Mouse (Mus musculus) brain, adult 10 weeks (tissue): ENCODE measurements around the gene Haghl. TPM values are rescaled to one million over a fixed set of nuclear protein-coding genes. Genes with fewer than 3 reads are reported as not detected.

Experiments
- polyA plus RNA-seq: library from polyadenylated mRNA; stranded (reverse); fragments of 350-450 nt; fragmentation: Illumina TruSeq; extraction: RNeasy Lipid Tissue Mini Kit (QIAGEN cat#74804); gene quantifications from one replicate; pipeline ENCODE4 v1.2.3, GENCODE M21; 2015; ENCODE audit warnings: low read depth, low replicate concordance

Haghl gene
- 139 TPM for polyA plus RNA-seq

GRCm38 (mm10) chr17:25785281-25785745, at the start of gene Haghl:
Gene Haghl, minus strand, starts transcription at chr17:25785673.

GRCm38 (mm10) chr17:25833291-25833663, 47.8 kb upstream of the Haghl start, which contains the start of gene Stub1:
Gene Stub1, minus strand, starts transcription at chr17:25833404.

GRCm38 (mm10) chr17:25828712-25829557, 43.5 kb upstream of the Haghl start, which contains the start of gene Jmjd8:
Gene Jmjd8, plus strand, starts transcription at chr17:25828867.

GRCm38 (mm10) chr17:25823452-25823851, 38.0 kb upstream of the Haghl start, which contains the start of gene Wdr24:
Gene Wdr24, plus strand, starts transcription at chr17:25823627.

GRCm38 (mm10) chr17:25808789-25809605, 23.5 kb upstream of the Haghl start, which contains the start of gene Fbxl16:
Gene Fbxl16, plus strand, starts transcription at chr17:25809085.

GRCm38 (mm10) chr17:25796951-25797369, 11.5 kb upstream of the Haghl start, which contains the start of gene Metrn:
Gene Metrn, minus strand, starts transcription at chr17:25797136.

GRCm38 (mm10) chr17:25795609-25796092, 10.2 kb upstream of the Haghl start, which contains the start of gene AC134908.4:
Gene AC134908.4, minus strand, starts transcription at chr17:25795659.

GRCm38 (mm10) chr17:25792615-25793014, 7.1 kb upstream of the Haghl start, which contains the start of gene Fam173a:
Gene Fam173a, minus strand, starts transcription at chr17:25792901.

GRCm38 (mm10) chr17:25786280-25786679, 807 bp upstream of the Haghl start, which contains the start of gene Ccdc78:
Gene Ccdc78, plus strand, starts transcription at chr17:25786580.

GRCm38 (mm10) chr17:25773549-25774120, 11.8 kb downstream of the Haghl start, which contains the start of gene Narfl:
Gene Narfl, plus strand, starts transcription at chr17:25773776.

GRCm38 (mm10) chr17:25754241-25754640, 31.2 kb downstream of the Haghl start, which contains the start of gene Msln:
Gene Msln, minus strand, starts transcription at chr17:25754378.

GRCm38 (mm10) chr17:25735745-25736144, 49.7 kb downstream of the Haghl start, which contains the start of gene Mslnl:
Gene Mslnl, plus strand, starts transcription at chr17:25736042.

Other genes starting within 250 kb of the Haghl start
- 37.3 TPM for gene Sox8, start 215.0 kb downstream of the Haghl start, polyA plus RNA-seq
- 17.9 TPM for gene Lmf1, start 206.6 kb downstream of the Haghl start, polyA plus RNA-seq
- gene Gng13, start 68.5 kb downstream of the Haghl start, polyA plus RNA-seq, result 297 TPM
- 1.5 TPM for gene Chtf18, start 58.3 kb downstream of the Haghl start, polyA plus RNA-seq
- 78.9 TPM for gene Rpusd1, start 58.0 kb downstream of the Haghl start, polyA plus RNA-seq
- 0.33 TPM for gene Mslnl, start 49.6 kb downstream of the Haghl start, polyA plus RNA-seq
- 2.9 TPM for gene Msln, start 31.3 kb downstream of the Haghl start, polyA plus RNA-seq
- 32.3 TPM for gene Narfl, start 11.9 kb downstream of the Haghl start, polyA plus RNA-seq
- 0.62 TPM for gene Ccdc78, start 907 bp upstream of the Haghl start, polyA plus RNA-seq
- gene Fam173a, start 7.2 kb upstream of the Haghl start, polyA plus RNA-seq, result 88.4 TPM
- 1.7 TPM for gene AC134908.4, start 10.0 kb upstream of the Haghl start, polyA plus RNA-seq
- gene Metrn, start 11.5 kb upstream of the Haghl start, polyA plus RNA-seq, result 128 TPM
- 572 TPM for gene Fbxl16, start 23.4 kb upstream of the Haghl start, polyA plus RNA-seq
- 22.9 TPM for gene Wdr24, start 38.0 kb upstream of the Haghl start, polyA plus RNA-seq
- 42.7 TPM for gene Jmjd8, start 43.2 kb upstream of the Haghl start, polyA plus RNA-seq
- gene Stub1, start 47.7 kb upstream of the Haghl start, polyA plus RNA-seq, result 169 TPM
- gene Rhbdl1, start 51.6 kb upstream of the Haghl start, polyA plus RNA-seq, result 44.6 TPM
- 23.4 TPM for gene Gm20683, start 56.1 kb upstream of the Haghl start, polyA plus RNA-seq
- gene Rhot2, start 59.2 kb upstream of the Haghl start, polyA plus RNA-seq, result 84.4 TPM
- 21.2 TPM for gene Wdr90, start 75.8 kb upstream of the Haghl start, polyA plus RNA-seq
- gene Mcrip2, start 83.1 kb upstream of the Haghl start, polyA plus RNA-seq, result 19.9 TPM
- 49.7 TPM for gene Mettl26, start 89.4 kb upstream of the Haghl start, polyA plus RNA-seq
- 0.33 TPM for gene Wfikkn1, start 95.2 kb upstream of the Haghl start, polyA plus RNA-seq
- 40.3 TPM for gene Rab40c, start 134.1 kb upstream of the Haghl start, polyA plus RNA-seq
- 95.8 TPM for gene Pigq, start 159.3 kb upstream of the Haghl start, polyA plus RNA-seq
- 0.42 TPM for gene Nhlrc4, start 159.3 kb upstream of the Haghl start, polyA plus RNA-seq
- 0.97 TPM for gene A930017K11Rik, start 166.9 kb upstream of the Haghl start, polyA plus RNA-seq
- gene Capn15, start 200.1 kb upstream of the Haghl start, polyA plus RNA-seq, result 23.5 TPM